Mouse (Mus musculus) forebrain, embryonic 16.5 days (tissue): ENCODE measurements around the gene Spata2. TPM values are rescaled to one million over a fixed set of nuclear protein-coding genes. Genes with fewer than 3 reads are reported as not detected.

Experiments used
- ATAC-seq: fragments of 200-750 bp; cut with Nextera tagmentation; 2 replicates; pipeline ENCODE4 v1.8.0; 2017; ENCODE audit warnings: mild to moderate bottlenecking, moderate library complexity
- H3K27ac ChIP-seq: fragments of 300-500 bp; sonication (generic); 2 replicates; pipeline ENCODE4 v1.5.1; 2014; ENCODE audit warnings: low read length, control low read depth
- H3K27me3 ChIP-seq: fragments of 300-500 bp; sonication (generic); replicated peaks from 2 replicates; pipeline ENCODE4 v1.6.1; 2014; ENCODE audit warnings: low read length; ENCODE audit not compliant: control insufficient read depth, insufficient read depth
- H3K36me3 ChIP-seq: fragments of 300-500 bp; sonication (generic); 2 replicates; pipeline ENCODE4 v1.6.1; 2014; ENCODE audit not compliant: control insufficient read depth, insufficient read depth
- H3K4me1 ChIP-seq: fragments of 300-500 bp; sonication (generic); replicated peaks from 2 replicates; pipeline ENCODE4 v1.6.1; 2014; ENCODE audit warnings: low read length; ENCODE audit not compliant: control insufficient read depth, insufficient read depth
- H3K4me2 ChIP-seq: fragments of 300-500 bp; sonication (generic); 2 replicates; pipeline ENCODE4 v1.6.1; 2014; ENCODE audit warnings: mild to moderate bottlenecking, low read length, control low read depth
- H3K4me3 ChIP-seq: fragments of 300-500 bp; sonication (generic); replicated peaks from 2 replicates; pipeline ENCODE4 v1.5.1; 2014; ENCODE audit warnings: mild to moderate bottlenecking, low read length, control low read depth
- H3K9ac ChIP-seq: fragments of 300-500 bp; sonication (generic); replicated peaks from 2 replicates; pipeline ENCODE4 v1.6.1; 2014; ENCODE audit warnings: low read depth, low read length, control low read depth
- H3K9me3 ChIP-seq: fragments of 300-500 bp; sonication (generic); 2 replicates; pipeline ENCODE4 v1.6.1; 2016; ENCODE audit warnings: low read length; ENCODE audit not compliant: control insufficient read depth
- WGBS: fragments of 180-500 bp; shearing (Covaris S2); extraction: QIAGEN DNeasy Blood & Tissue Kit; methylation state at CpG from one replicate; pipeline ENCODE4 v1.1.7; 2014; 5-methylcytosine and 5-hydroxymethylcytosine counted together
- polyA plus RNA-seq: library from polyadenylated mRNA; unstranded; fragments of >200 nt; fragmentation: Nextera tagmentation; extraction: Ambion mirVana; gene quantifications from 2 replicates; pipeline ENCODE4 v1.2.1, GENCODE M21; 2015

Gene Spata2
- polyA plus RNA-seq, result 34.8 and 37.6 TPM in 2 replicates

- peak within 1 kb of the TSS; percentile 98 for H3K4me2 ChIP-seq
- H3K27me3 ChIP-seq, result no peaks in the 10 kb centered on the region
- H3K27ac ChIP-seq, result peak within 1 kb of the TSS; percentile 99
- H3K9ac ChIP-seq, result peak within 1 kb of the TSS; percentile 92
- no peaks in the 10 kb centered on the region for H3K36me3 ChIP-seq
- ATAC-seq, result peak; percentile 90
- WGBS, result 2% methylated on average over 62 of the region's 63 CpGs
- no peaks in the 10 kb centered on the region for H3K9me3 ChIP-seq
- peak within 1 kb of the TSS; percentile 100 for H3K4me3 ChIP-seq
- peaks cover 28% of the 10 kb centered on the region for H3K4me1 ChIP-seq
These were observed at the start of gene Spata2 for GRCm38 (mm10) chr2:167492713-167493636. Gene Spata2, minus strand, starts transcription at chr2:167492887.

GRCm38 (mm10) chr2:167542361-167542760 is 49.7 kb upstream of the Spata2 start:
- no peak overlapping the region for H3K27ac ChIP-seq
- no peaks in the 10 kb centered on the region for H3K9me3 ChIP-seq
- H3K4me3 ChIP-seq, result no peak overlapping the region
- WGBS, result 76% methylated on average over 4 of the region's 4 CpGs
- H3K36me3 ChIP-seq, result no peaks in the 10 kb centered on the region
- H3K4me2 ChIP-seq, result no peak overlapping the region
- H3K4me1 ChIP-seq, result peaks cover 9% of the 10 kb centered on the region
- no peak for ATAC-seq
- peaks cover 24% of the 10 kb centered on the region for H3K27me3 ChIP-seq
- H3K9ac ChIP-seq, result no peak overlapping the region

GRCm38 (mm10) chr2:167541761-167542160 is 49.1 kb upstream of the Spata2 start:
- no peak for ATAC-seq
- Histone ChIP-seq H3K9ac (no peak overlapping the region), H3K4me1 (peaks cover 12% of the 10 kb centered on the region), H3K4me3 (no peak overlapping the region), H3K4me2 (no peak overlapping the region), H3K36me3 (no peaks in the 10 kb centered on the region), H3K9me3 (no peaks in the 10 kb centered on the region), H3K27ac (no peak overlapping the region), H3K27me3 (peaks cover 30% of the 10 kb centered on the region)
- 71% methylated on average over 12 of the region's 12 CpGs for WGBS

GRCm38 (mm10) chr2:167541324-167541723 is 48.6 kb upstream of the Spata2 start:
- 16% methylated on average over 6 of the region's 6 CpGs for WGBS
- Histone ChIP-seq H3K9me3 (no peaks in the 10 kb centered on the region), H3K4me1 (peaks cover 12% of the 10 kb centered on the region), H3K27ac (no peak overlapping the region), H3K4me2 (no peak overlapping the region), H3K36me3 (no peaks in the 10 kb centered on the region), H3K27me3 (peaks cover 34% of the 10 kb centered on the region), H3K9ac (no peak overlapping the region), H3K4me3 (no peak overlapping the region)
- no peak for ATAC-seq

- Histone ChIP-seq H3K27ac (no peak overlapping the region), H3K4me3 (no peak overlapping the region), H3K9me3 (no peaks in the 10 kb centered on the region), H3K4me2 (no peak overlapping the region), H3K9ac (no peak overlapping the region), H3K36me3 (no peaks in the 10 kb centered on the region), H3K27me3 (peaks cover 36% of the 10 kb centered on the region), H3K4me1 (peaks cover 12% of the 10 kb centered on the region)
- WGBS, result 14% methylated on average over 12 of the region's 12 CpGs
- no peak for ATAC-seq
These were observed 47.9 kb upstream of the Spata2 start for GRCm38 (mm10) chr2:167540477-167541110.

GRCm38 (mm10) chr2:167539536-167540476 is 47.1 kb upstream of the Spata2 start:
- no peak for ATAC-seq
- Histone ChIP-seq H3K36me3 (no peaks in the 10 kb centered on the region), H3K4me1 (peaks cover 12% of the 10 kb centered on the region), H3K9ac (no peak overlapping the region), H3K9me3 (no peaks in the 10 kb centered on the region), H3K4me2 (no peak overlapping the region), H3K27me3 (peaks cover 36% of the 10 kb centered on the region), H3K27ac (no peak overlapping the region), H3K4me3 (no peak overlapping the region; the same call in 1 of the 2 replicates)
- 19% methylated on average over 14 of the region's 14 CpGs for WGBS

- H3K4me3 ChIP-seq, result peak overlapping the region; percentile 50
- no peak for ATAC-seq
- peaks cover 12% of the 10 kb centered on the region for H3K4me1 ChIP-seq
- 35% methylated on average over 33 of the region's 34 CpGs for WGBS
- 0 out of 2 replicates have a peak overlapping the region, but pooled peaks have one; percentile 38 for H3K9ac ChIP-seq
- no peak overlapping the region for H3K27ac ChIP-seq
- peak overlapping the region; percentile 92 for H3K4me2 ChIP-seq
- peaks cover 36% of the 10 kb centered on the region for H3K27me3 ChIP-seq
- no peaks in the 10 kb centered on the region for H3K36me3 ChIP-seq
- no peaks in the 10 kb centered on the region for H3K9me3 ChIP-seq
These were observed 46.1 kb upstream of the Spata2 start for GRCm38 (mm10) chr2:167538671-167539306.

GRCm38 (mm10) chr2:167537476-167538297 is 45.0 kb upstream of the Spata2 start, which contains the start of gene Snai1:
Gene Snai1, plus strand, starts transcription at chr2:167538195.
- Histone ChIP-seq H3K4me3 (peak within 1 kb of the TSS; percentile 50), H3K9ac (peak within 1 kb of the TSS; percentile 38), H3K4me1 (peaks cover 12% of the 10 kb centered on the region), H3K9me3 (no peaks in the 10 kb centered on the region), H3K36me3 (no peaks in the 10 kb centered on the region), H3K4me2 (peak within 1 kb of the TSS; percentile 92), H3K27me3 (peaks cover 36% of the 10 kb centered on the region), H3K27ac (no peak within 1 kb of the TSS)
- 1% methylated on average over 56 of the region's 58 CpGs for WGBS
- ATAC-seq, result peak; percentile 97
